Mouse (Mus musculus): Measurements from ENCODE around the gene Sbk1. TPM values are rescaled to one million over a fixed set of nuclear protein-coding genes. Genes with fewer than 3 reads are reported as not detected.
"Not testable (repeated sequence)": the region's sequence is repeated elsewhere in the genome, so short reads cannot be mapped to it uniquely, and the experiment has no call there.

Sbk1 gene
- polyA plus RNA-seq, 1 experiment from 2014 or later, result 4.2 TPM

- not testable (repeated sequence) for H3K4me2 ChIP-seq; ATAC-seq; H3K4me3 ChIP-seq; H3K27ac ChIP-seq; H3K4me1 ChIP-seq; H3K36me3 ChIP-seq; H3K9ac ChIP-seq; H3K9me3 ChIP-seq (replicated peaks)
- H3K27me3 ChIP-seq (replicated peaks), result peaks cover 21% of the 10 kb centered on the region
- WGBS (ENCODE audit: insufficient replicate concordance), result 70% methylated on average over 5 of the region's 6 CpGs
Observed at GRCm38 (mm10) chr7:126328848-126329247, 56.4 kb downstream of the Sbk1 start.

GRCm38 (mm10) chr7:126329907-126330645, 57.7 kb downstream of the Sbk1 start:
- Histone ChIP-seq H3K36me3 (no peaks in the 10 kb centered on the region), H3K4me1 (no peaks in the 10 kb centered on the region), H3K27me3 (replicated peaks) (peaks cover 12% of the 10 kb centered on the region), H3K4me2 (no peak overlapping the region), H3K9ac (no peak overlapping the region), H3K27ac (no peak overlapping the region), H3K4me3 (no peak overlapping the region), H3K9me3 (replicated peaks) (no peaks in the 10 kb centered on the region)
- 48% methylated on average over 9 of the region's 9 CpGs for WGBS (ENCODE audit: insufficient replicate concordance)
- ATAC-seq, result no peak

DNA sequence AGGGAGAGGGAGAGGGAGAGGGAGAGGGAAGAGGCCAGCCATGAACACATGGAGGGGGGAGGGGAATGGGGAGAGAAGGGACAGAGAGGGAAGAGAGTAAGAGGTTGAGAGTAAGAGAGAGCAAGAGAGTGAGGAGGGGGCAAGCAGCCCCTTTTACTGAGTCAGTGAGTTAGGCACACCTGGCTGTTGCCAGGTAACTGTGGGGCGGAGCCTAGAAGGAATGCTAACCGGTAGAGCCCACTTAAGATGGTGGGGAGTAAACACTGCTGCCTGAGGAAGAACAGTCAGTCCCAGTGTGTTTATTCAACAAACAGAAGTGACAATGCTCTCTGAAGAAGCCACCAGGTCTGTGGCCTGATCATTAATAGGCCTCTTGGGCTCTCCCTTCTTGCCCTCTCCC, 58.3 kb downstream of the Sbk1 start:
- Histone ChIP-seq H3K36me3 (no peaks in the 10 kb centered on the region), H3K9ac (no peak overlapping the region), H3K4me2 (no peak overlapping the region), H3K4me1 (no peaks in the 10 kb centered on the region), H3K4me3 (no peak overlapping the region), H3K27me3 (replicated peaks) (peaks cover 8% of the 10 kb centered on the region; the same call in 1 of the 2 replicates), H3K27ac (no peak overlapping the region), H3K9me3 (replicated peaks) (no peaks in the 10 kb centered on the region)
- 33% methylated on average over 2 of the region's 2 CpGs for WGBS (ENCODE audit: insufficient replicate concordance)
- ATAC-seq, result no peak

GRCm38 (mm10) chr7:126332691-126333090, 60.3 kb downstream of the Sbk1 start:
- H3K4me2 ChIP-seq, result no peak overlapping the region
- no peak overlapping the region for H3K27ac ChIP-seq
- 57% methylated on average over 3 of the region's 3 CpGs for WGBS (ENCODE audit: insufficient replicate concordance)
- no peak for ATAC-seq
- no peaks in the 10 kb centered on the region for H3K27me3 ChIP-seq (replicated peaks)
- H3K36me3 ChIP-seq, result no peaks in the 10 kb centered on the region
- no peak overlapping the region for H3K4me3 ChIP-seq
- H3K9me3 ChIP-seq (replicated peaks), result no peaks in the 10 kb centered on the region
- no peak overlapping the region for H3K9ac ChIP-seq
- H3K4me1 ChIP-seq, result no peaks in the 10 kb centered on the region

- H3K36me3 ChIP-seq, result no peaks in the 10 kb centered on the region
- no peak overlapping the region for H3K4me3 ChIP-seq
- no peak overlapping the region for H3K27ac ChIP-seq
- H3K9ac ChIP-seq, result no peak overlapping the region
- ATAC-seq, result no peak
- H3K4me2 ChIP-seq, result no peak overlapping the region
- WGBS (ENCODE audit: insufficient replicate concordance), result 86% methylated on average over 1 of the region's 1 CpGs
- H3K27me3 ChIP-seq (replicated peaks), result no peaks in the 10 kb centered on the region
- no peaks in the 10 kb centered on the region for H3K9me3 ChIP-seq (replicated peaks)
- peaks cover 6% of the 10 kb centered on the region; the same call in 1 of the 2 replicates for H3K4me1 ChIP-seq
Observed at GRCm38 (mm10) chr7:126335556-126335955, 63.1 kb downstream of the Sbk1 start.

DNA sequence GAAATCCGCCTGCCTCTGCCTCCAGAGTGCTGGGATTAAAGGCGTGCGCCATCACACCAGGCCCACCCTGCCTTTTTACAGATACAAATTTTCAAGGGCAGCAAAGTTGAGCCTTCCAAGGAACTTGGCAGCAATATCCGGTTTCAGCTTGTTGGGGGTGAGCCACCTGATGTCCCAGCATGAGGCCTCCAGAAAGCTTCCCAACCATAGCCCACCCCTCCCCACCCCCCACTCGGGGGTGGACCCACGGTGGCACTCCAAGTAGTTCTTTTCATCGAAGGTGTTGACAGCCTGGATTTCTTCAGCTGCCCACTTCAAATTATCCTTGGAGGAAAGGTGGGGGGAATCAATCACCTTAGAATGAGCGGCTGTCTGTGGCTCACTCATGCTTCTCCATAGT, 66.5 kb downstream of the Sbk1 start:
- Histone ChIP-seq H3K9ac (no peak overlapping the region), H3K27ac (no peak overlapping the region), H3K36me3 (no peaks in the 10 kb centered on the region), H3K9me3 (replicated peaks) (no peaks in the 10 kb centered on the region), H3K4me1 (peaks cover 6% of the 10 kb centered on the region; the same call in 1 of the 2 replicates), H3K4me3 (no peak overlapping the region), H3K27me3 (replicated peaks) (no peaks in the 10 kb centered on the region), H3K4me2 (no peak overlapping the region)
- ATAC-seq, result no peak
- 73% methylated on average over 8 of the region's 8 CpGs for WGBS (ENCODE audit: insufficient replicate concordance)

GRCm38 (mm10) chr7:126339521-126339971, 67.1 kb downstream of the Sbk1 start:
- Histone ChIP-seq H3K9me3 (replicated peaks) (no peaks in the 10 kb centered on the region), H3K4me2 (no peak overlapping the region), H3K4me3 (no peak overlapping the region), H3K27me3 (replicated peaks) (no peaks in the 10 kb centered on the region), H3K36me3 (no peaks in the 10 kb centered on the region), H3K27ac (no peak overlapping the region), H3K4me1 (peaks cover 6% of the 10 kb centered on the region; the same call in 1 of the 2 replicates), H3K9ac (no peak overlapping the region)
- no peak for ATAC-seq
- WGBS (ENCODE audit: insufficient replicate concordance), result 73% methylated on average over 8 of the region's 8 CpGs

DNA sequence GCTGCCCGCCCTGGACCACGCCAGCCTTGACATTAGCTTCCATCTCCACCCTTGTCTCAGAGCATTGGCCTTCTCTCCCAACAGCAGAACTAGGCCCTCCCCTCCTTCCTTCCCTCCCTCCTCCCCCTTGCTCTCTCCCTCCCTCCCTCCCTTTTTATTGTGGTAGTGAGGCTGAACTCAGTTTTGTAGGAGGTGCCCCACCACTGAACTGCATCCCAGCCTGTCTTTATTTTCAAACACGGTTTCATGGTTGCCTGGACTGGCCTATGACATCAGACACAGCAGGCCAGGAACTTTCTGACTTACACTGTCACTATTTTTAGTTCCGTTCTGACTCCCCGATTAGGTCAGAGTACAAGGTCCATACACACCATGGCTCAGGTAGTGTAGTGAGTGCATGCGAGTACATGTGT, 67.8 kb downstream of the Sbk1 start:
- Histone ChIP-seq H3K9ac (no peak overlapping the region), H3K27me3 (replicated peaks) (no peaks in the 10 kb centered on the region), H3K4me1 (peaks cover 6% of the 10 kb centered on the region; the same call in 1 of the 2 replicates), H3K9me3 (replicated peaks) (no peaks in the 10 kb centered on the region), H3K27ac (no peak overlapping the region), H3K36me3 (no peaks in the 10 kb centered on the region), H3K4me2 (no peak overlapping the region), H3K4me3 (no peak overlapping the region)
- 51% methylated on average over 6 of the region's 6 CpGs for WGBS (ENCODE audit: insufficient replicate concordance)
- 0 out of 2 replicates have a peak, but pooled peaks have one; percentile 35 for ATAC-seq

DNA sequence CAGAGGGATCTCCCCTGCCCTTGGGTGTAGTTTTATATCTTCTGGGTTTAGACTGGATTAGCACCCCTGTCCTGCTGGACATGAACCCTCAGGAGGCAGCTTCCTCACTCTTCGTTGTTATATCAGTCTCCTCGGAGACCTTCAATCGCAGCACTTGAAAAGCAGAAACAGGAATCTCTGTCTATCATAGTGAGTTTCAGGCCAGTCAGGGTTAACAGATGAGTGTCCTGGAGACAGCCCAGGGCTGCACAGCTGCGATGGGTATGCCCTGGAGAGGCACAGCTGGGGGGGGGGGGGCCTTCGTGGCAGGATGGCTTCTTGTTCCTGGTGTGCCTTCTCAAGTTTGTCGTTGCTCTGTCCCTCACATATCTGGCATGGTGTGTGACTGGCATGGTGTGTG, 68.5 kb downstream of the Sbk1 start:
- Histone ChIP-seq H3K4me3 (no peak overlapping the region), H3K9me3 (replicated peaks) (no peaks in the 10 kb centered on the region), H3K9ac (no peak overlapping the region), H3K4me2 (no peak overlapping the region), H3K27ac (no peak overlapping the region), H3K36me3 (no peaks in the 10 kb centered on the region), H3K27me3 (replicated peaks) (no peaks in the 10 kb centered on the region), H3K4me1 (peaks cover 6% of the 10 kb centered on the region; the same call in 1 of the 2 replicates)
- ATAC-seq, result no peak
- 41% methylated on average over 6 of the region's 6 CpGs for WGBS (ENCODE audit: insufficient replicate concordance)

Other genes starting within 250 kb of the Sbk1 start
- 0.04 TPM in 1 of 2 replicates, not detected in the other for gene Gsg1l, start 190.2 kb upstream of the Sbk1 start, polyA plus RNA-seq (2016; fragmentation: Nextera tagmentation; extraction: Ambion mirVana)
- 38.0 and 39.8 TPM in 2 replicates for gene Xpo6, start 72.1 kb upstream of the Sbk1 start, polyA plus RNA-seq (2016; fragmentation: Nextera tagmentation; extraction: Ambion mirVana)
- gene Lat, start 97.0 kb downstream of the Sbk1 start, polyA plus RNA-seq (2016; fragmentation: Nextera tagmentation; extraction: Ambion mirVana), result 14.5 and 15.6 TPM in 2 replicates
- gene Spns1, start 104.8 kb downstream of the Sbk1 start, polyA plus RNA-seq (2016; fragmentation: Nextera tagmentation; extraction: Ambion mirVana), result 27.3 and 29.1 TPM in 2 replicates
- gene Nfatc2ip, start 124.1 kb downstream of the Sbk1 start, polyA plus RNA-seq (2016; fragmentation: Nextera tagmentation; extraction: Ambion mirVana), result 3.6 and 3.7 TPM in 2 replicates
- gene Cd19, start 142.3 kb downstream of the Sbk1 start, polyA plus RNA-seq (2016; fragmentation: Nextera tagmentation; extraction: Ambion mirVana), result 0.08 TPM in 1 of 2 replicates, not detected in the other
- gene Rabep2, start 156.1 kb downstream of the Sbk1 start, polyA plus RNA-seq (2016; fragmentation: Nextera tagmentation; extraction: Ambion mirVana), result 9.6 and 10.2 TPM in 2 replicates
- gene Atp2a1, start 190.5 kb downstream of the Sbk1 start, polyA plus RNA-seq (2016; fragmentation: Nextera tagmentation; extraction: Ambion mirVana), result 0.17 and 1.5 TPM in 2 replicates
- gene Sh2b1, start 202.8 kb downstream of the Sbk1 start, polyA plus RNA-seq (2016; fragmentation: Nextera tagmentation; extraction: Ambion mirVana), result 17.0 and 17.5 TPM in 2 replicates
- 120 and 129 TPM in 2 replicates for gene Tufm, start 214.7 kb downstream of the Sbk1 start, polyA plus RNA-seq (2016; fragmentation: Nextera tagmentation; extraction: Ambion mirVana)
- 48.7 and 49.4 TPM in 2 replicates for gene Atxn2l, start 230.8 kb downstream of the Sbk1 start, polyA plus RNA-seq (2016; fragmentation: Nextera tagmentation; extraction: Ambion mirVana)

All from liver, embryonic 12.5 days (tissue).